29 mouse cellular contexts compared by ENCODE assay signal in genomic region chr17:48564931-48565330, GRCm38 (mm10).
A peak's percentile ranks its signal among the peaks of the same experiment; 100 is the strongest.
DNase-seq lines count a peak whose midpoint lies in the region; ATAC-seq and TF ChIP-seq lines count a peak whose summit lies in the region.
"Had no signal": no experiment of that assay in that cellular context is flagged by ENCODE, and none has a peak within 500 bp of the region (broad histone marks: within the 10 kb centered on the region; RNA-seq: fewer than 3 reads in every experiment).

No protein-coding gene starts in this region.

- no peaks in the 10 kb centered on the region for H3K4me1 ChIP-seq in forebrain, postnatal 0 days (ENCODE audit: insufficient read depth)
- H3K4me1 ChIP-seq in forebrain, embryonic 12.5 days, result no peaks in the 10 kb centered on the region
- H3K4me1 ChIP-seq: embryonic facial prominence, embryonic 10.5 days; embryonic facial prominence, embryonic 15.5 days; forebrain, embryonic 13.5 days; kidney, embryonic 15.5 days; limb, embryonic 13.5 days; lung, embryonic 15.5 days; megakaryocyte, embryonic 14.5 days; midbrain, embryonic 12.5 days; neural tube, embryonic 12.5 days had no signal

- WGBS in forebrain, postnatal 0 days, result 88% methylated on average over 8 of the region's 8 CpGs
- WGBS in forebrain, embryonic 12.5 days, result 93% methylated on average over 8 of the region's 8 CpGs

- no peak overlapping the region for H3K4me2 ChIP-seq in forebrain, postnatal 0 days (ENCODE audit: low read depth)
- no peak overlapping the region for H3K4me2 ChIP-seq in forebrain, embryonic 12.5 days
- H3K4me2 ChIP-seq: embryonic facial prominence, embryonic 15.5 days; forebrain, embryonic 13.5 days; kidney, embryonic 15.5 days; limb, embryonic 13.5 days; liver, embryonic 11.5 days; lung, embryonic 15.5 days; midbrain, embryonic 12.5 days; neural tube, embryonic 12.5 days had no signal

- peak; percentile 16; the same call in 1 of the 2 replicates for ATAC-seq in forebrain, postnatal 0 days
- ATAC-seq in forebrain, embryonic 12.5 days (ENCODE audit: low FRiP score), result no peak
- ATAC-seq: activated CD4-positive, CD25-positive, alpha-beta regulatory T cell, adult 4 months; forebrain, embryonic 13.5 days; hindbrain, embryonic 16.5 days had no signal

- H3K9ac ChIP-seq in forebrain, postnatal 0 days, result no peak overlapping the region
- no peak overlapping the region for H3K9ac ChIP-seq in forebrain, embryonic 12.5 days
- H3K9ac ChIP-seq: embryonic facial prominence, embryonic 15.5 days; forebrain, embryonic 13.5 days; kidney, embryonic 15.5 days; limb, embryonic 13.5 days; lung, embryonic 15.5 days; midbrain, embryonic 12.5 days; neural tube, embryonic 12.5 days had no signal

- H3K4me3 ChIP-seq in forebrain, postnatal 0 days (ENCODE audit: low read depth, low read length), result no peak overlapping the region
- H3K4me3 ChIP-seq in forebrain, embryonic 12.5 days (replicated peaks), result no peak overlapping the region
- H3K4me3 ChIP-seq: embryonic facial prominence, embryonic 10.5 days; embryonic facial prominence, embryonic 15.5 days; forebrain, embryonic 13.5 days; kidney, embryonic 15.5 days; limb, embryonic 13.5 days; lung, embryonic 15.5 days; megakaryocyte, embryonic 14.5 days; midbrain, embryonic 12.5 days; myocyte; neural tube, embryonic 12.5 days had no signal

- intact Hi-C loops in left cerebral cortex, postnatal 14 days (cut with DNase I), result no loop called here
- intact Hi-C loops in left cerebral cortex, postnatal 25 days (cut with DNase I), result no loop called here

- H3K9me3 ChIP-seq in forebrain, postnatal 0 days (ENCODE audit: low read length), result no peaks in the 10 kb centered on the region
- H3K9me3 ChIP-seq in forebrain, embryonic 12.5 days, result no peaks in the 10 kb centered on the region
- H3K9me3 ChIP-seq: embryonic facial prominence, embryonic 10.5 days; embryonic facial prominence, embryonic 15.5 days; forebrain, embryonic 13.5 days; kidney, embryonic 15.5 days; limb, embryonic 13.5 days; lung, embryonic 15.5 days; midbrain, embryonic 12.5 days; neural tube, embryonic 12.5 days had no signal

- no peak overlapping the region for H3K27ac ChIP-seq in forebrain, postnatal 0 days (ENCODE audit: low read depth, low read length)
- no peak overlapping the region for H3K27ac ChIP-seq in forebrain, embryonic 12.5 days
- H3K27ac ChIP-seq: embryonic facial prominence, embryonic 10.5 days; embryonic facial prominence, embryonic 15.5 days; forebrain, embryonic 13.5 days; kidney, embryonic 15.5 days; limb, embryonic 13.5 days; lung, embryonic 15.5 days; midbrain, embryonic 12.5 days; neural tube, embryonic 12.5 days had no signal

- DNase-seq in forebrain, postnatal 0 days, result no peak
- peak; percentile 39 for DNase-seq in layer of hippocampus, adult 11-12 months (ENCODE audit: low spot score)
- DNase-seq in layer of hippocampus, adult 9-10 months (ENCODE audit: low spot score), result no peak
- DNase-seq in left cerebral cortex, postnatal 14 days (ENCODE audit: low spot score in 2 of 2), result peak; percentile 16 to 51
- DNase-seq in left cerebral cortex, adult 11 months (ENCODE audit: low spot score), result no peak
- peak; percentile 38 to 72 for DNase-seq in left cerebral cortex, postnatal 25 days (ENCODE audit: low spot score in 2 of 2)
- DNase-seq in adrenal gland, adult 8-10 months, result no peak
- DNase-seq: adrenal gland, adult 2 months; cerebellum, adult 8-10 months; cerebellum, postnatal 25 days; gastrocnemius, postnatal 10 days; kidney, adult 18-20 months; kidney, postnatal 4 days; lung, postnatal 4 days had no signal

- no peak for TF ChIP-seq CTCF in forebrain, postnatal 0 days (IDR thresholded peaks at IDR 0.05; ENCODE audit: low read depth)

- H3K36me3 ChIP-seq in forebrain, postnatal 0 days (ENCODE audit: insufficient read depth), result no peaks in the 10 kb centered on the region
- no peaks in the 10 kb centered on the region for H3K36me3 ChIP-seq in forebrain, embryonic 12.5 days (replicated peaks)
- H3K36me3 ChIP-seq: embryonic facial prominence, embryonic 10.5 days; embryonic facial prominence, embryonic 15.5 days; kidney, embryonic 15.5 days; limb, embryonic 13.5 days; lung, embryonic 15.5 days; midbrain, embryonic 12.5 days; neural tube, embryonic 12.5 days had no signal

- no peaks in the 10 kb centered on the region for H3K27me3 ChIP-seq in forebrain, postnatal 0 days (ENCODE audit: insufficient read depth, low read length)
- no peaks in the 10 kb centered on the region for H3K27me3 ChIP-seq in forebrain, embryonic 12.5 days
- H3K27me3 ChIP-seq: CH12.LX; embryonic facial prominence, embryonic 15.5 days; forebrain, embryonic 13.5 days; kidney, embryonic 15.5 days; limb, embryonic 13.5 days; lung, embryonic 15.5 days; megakaryocyte, embryonic 14.5 days; midbrain, embryonic 12.5 days; neural tube, embryonic 12.5 days had no signal

Comparison
In these comparisons a context has a peak if more than half of its experiments do, and no peak if none do; other contexts are left out.
1. DNase-seq: peak in layer of hippocampus, adult 11-12 months (single experiment), left cerebral cortex, postnatal 14 days (2 of 2) and left cerebral cortex, postnatal 25 days (2 of 2); none in forebrain, postnatal 0 days (single experiment), layer of hippocampus, adult 9-10 months (single experiment), left cerebral cortex, adult 11 months (single experiment) and adrenal gland, adult 8-10 months (single experiment).